Mouse (Mus musculus) kidney, embryonic 14.5 days (tissue): Measurements from ENCODE around the gene Hoxa10. TPM values are rescaled to one million over a fixed set of nuclear protein-coding genes. Genes with fewer than 3 reads are reported as not detected.

Experiments used
- ATAC-seq: fragments of 200-750 bp; cut with Nextera tagmentation; 2 replicates; pipeline ENCODE4 v1.8.0; 2017; ENCODE audit warnings: moderate number of reproducible peaks, mild to moderate bottlenecking, moderate TSS enrichment, moderate library complexity; ENCODE audit not compliant: low FRiP score, low TSS enrichment
- H3K27ac ChIP-seq: fragments of 300-500 bp; sonication (generic); 2 replicates; pipeline ENCODE4 v1.5.1; 2014; ENCODE audit warnings: low read depth, mild to moderate bottlenecking, low read length, moderate library complexity, mixed read lengths
- H3K27me3 ChIP-seq: fragments of 300-500 bp; sonication (generic); 2 replicates; pipeline ENCODE4 v1.6.1; 2014; ENCODE audit warnings: mild to moderate bottlenecking, low read length; ENCODE audit not compliant: control insufficient read depth, insufficient read depth
- H3K36me3 ChIP-seq: fragments of 300-500 bp; sonication (generic); 2 replicates; pipeline ENCODE4 v1.6.1; 2014; ENCODE audit warnings: low read length, mixed read lengths; ENCODE audit not compliant: control insufficient read depth, insufficient read depth
- H3K4me1 ChIP-seq: fragments of 300-500 bp; sonication (generic); 2 replicates; pipeline ENCODE4 v1.6.1; 2014; ENCODE audit warnings: low read length, mixed read lengths; ENCODE audit not compliant: control insufficient read depth, insufficient read depth
- H3K4me2 ChIP-seq: fragments of 300-500 bp; sonication (generic); replicated peaks from 2 replicates; pipeline ENCODE4 v1.6.1; 2014; ENCODE audit warnings: low read depth, mild to moderate bottlenecking, low read length
- H3K4me3 ChIP-seq: fragments of 300-500 bp; sonication (generic); 2 replicates; pipeline ENCODE4 v1.5.1; 2014; ENCODE audit warnings: mild to moderate bottlenecking, low read length
- H3K9ac ChIP-seq: fragments of 300-500 bp; sonication (generic); 2 replicates; pipeline ENCODE4 v1.6.1; 2014; ENCODE audit warnings: low read depth, mild to moderate bottlenecking, low read length, moderate library complexity
- H3K9me3 ChIP-seq: fragments of 300-500 bp; sonication (generic); 2 replicates; pipeline ENCODE4 v1.6.1; 2016; ENCODE audit warnings: low read length; ENCODE audit not compliant: control insufficient read depth
- WGBS: fragments of 180-500 bp; shearing (Covaris S2); extraction: QIAGEN DNeasy Blood & Tissue Kit; methylation state at CpG from one replicate; pipeline ENCODE4 v1.1.7; 2014; 5-methylcytosine and 5-hydroxymethylcytosine counted together
- polyA plus RNA-seq: library from polyadenylated mRNA; unstranded; fragments of >200 nt; fragmentation: Nextera tagmentation; extraction: Ambion mirVana; gene quantifications from 2 replicates; pipeline ENCODE4 v1.2.1, GENCODE M21; 2014

Gene Hoxa10
- polyA plus RNA-seq, 1 experiment from 2014 or later: 186 TPM

DNA sequence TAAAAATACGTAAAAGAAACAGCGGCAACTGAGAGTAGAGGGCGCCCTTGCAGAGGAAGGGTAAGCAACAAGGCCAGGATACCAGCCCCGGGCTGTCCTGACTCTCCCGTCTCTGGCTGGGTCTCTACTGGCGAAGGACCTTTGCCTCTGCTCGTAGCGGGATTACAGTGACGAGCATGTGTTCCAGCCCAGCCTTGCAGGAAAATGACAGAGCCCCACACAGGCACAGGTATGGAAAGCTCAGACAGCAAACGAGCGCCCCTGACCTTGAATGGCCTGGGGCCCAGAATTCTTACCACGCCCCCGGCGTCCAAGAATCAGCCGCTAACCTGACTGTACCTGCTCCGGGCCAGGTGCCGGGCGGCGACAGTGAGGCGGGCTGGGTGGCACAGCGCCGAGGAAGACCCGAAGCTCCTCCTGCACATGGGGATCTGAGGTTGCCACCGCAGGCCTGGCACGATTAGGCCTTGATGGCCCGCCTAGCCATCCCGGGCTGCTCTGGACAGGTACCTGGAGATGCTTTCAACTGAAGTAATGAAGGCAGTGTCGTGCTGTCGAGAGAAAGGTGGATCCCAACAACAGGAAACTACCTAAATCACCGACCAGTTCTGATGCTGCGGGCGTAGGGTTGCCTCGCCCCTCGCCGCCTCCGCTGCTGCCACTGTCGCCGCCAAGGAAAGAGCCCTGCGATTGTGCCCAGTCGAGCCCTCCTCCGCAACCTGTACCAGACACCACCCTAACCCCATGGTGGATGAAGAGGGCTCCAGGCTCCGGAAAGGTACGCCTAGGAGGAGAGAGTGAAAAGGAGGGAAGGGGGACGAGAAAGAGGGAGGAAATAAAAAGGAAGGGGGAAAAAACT lies 10.9 kb downstream of the Hoxa10 start:
- H3K4me1 ChIP-seq: peaks cover 9% of the 10 kb centered on the region; the same call in 1 of the 2 replicates
- peak overlapping the region; percentile 64 for H3K4me3 ChIP-seq
- no peak for ATAC-seq
- H3K9me3 ChIP-seq: no peaks in the 10 kb centered on the region
- H3K36me3 ChIP-seq: peaks cover 9% of the 10 kb centered on the region; the same call in 1 of the 2 replicates
- 0 out of 2 replicates have a peak, but pooled peaks cover 12% of the 10 kb centered on the region for H3K27me3 ChIP-seq
- 1% methylated on average over 42 of the region's 44 CpGs for WGBS
- peak overlapping the region; percentile 94 for H3K9ac ChIP-seq
- peak overlapping the region; percentile 96 for H3K27ac ChIP-seq
- H3K4me2 ChIP-seq: peak overlapping the region; percentile 97

- H3K9ac ChIP-seq: peak overlapping the region; percentile 94
- peak overlapping the region; percentile 64 for H3K4me3 ChIP-seq
- ATAC-seq: no peak
- H3K4me1 ChIP-seq: peaks cover 9% of the 10 kb centered on the region; the same call in 1 of the 2 replicates
- peak overlapping the region; percentile 96 for H3K27ac ChIP-seq
- H3K27me3 ChIP-seq: 0 out of 2 replicates have a peak, but pooled peaks cover 4% of the 10 kb centered on the region
- H3K4me2 ChIP-seq: peak overlapping the region; percentile 97
- H3K9me3 ChIP-seq: no peaks in the 10 kb centered on the region
- peaks cover 16% of the 10 kb centered on the region; the same call in 1 of the 2 replicates for H3K36me3 ChIP-seq
- WGBS: under 1% methylated on average over 38 of the region's 38 CpGs
Measured at GRCm38 (mm10) chr6:52228475-52229465, 11.9 kb downstream of the Hoxa10 start.

GRCm38 (mm10) chr6:52227470-52228222 lies 13.0 kb downstream of the Hoxa10 start:
- Histone ChIP-seq H3K27me3 (0 out of 2 replicates have a peak, but pooled peaks cover 3% of the 10 kb centered on the region), H3K36me3 (peaks cover 19% of the 10 kb centered on the region; the same call in 1 of the 2 replicates), H3K4me2 (peak overlapping the region; percentile 97), H3K4me3 (peak overlapping the region; percentile 64), H3K27ac (peak overlapping the region; percentile 90), H3K9ac (peak overlapping the region; percentile 87), H3K4me1 (peaks cover 9% of the 10 kb centered on the region; the same call in 1 of the 2 replicates), H3K9me3 (no peaks in the 10 kb centered on the region)
- 2% methylated on average over 11 of the region's 11 CpGs for WGBS
- ATAC-seq: no peak

GRCm38 (mm10) chr6:52226569-52227257 lies 13.9 kb downstream of the Hoxa10 start:
- H3K27ac ChIP-seq: peak overlapping the region; percentile 90
- H3K4me1 ChIP-seq: peaks cover 13% of the 10 kb centered on the region; the same call in 1 of the 2 replicates
- no peaks in the 10 kb centered on the region for H3K9me3 ChIP-seq
- under 1% methylated on average over 26 of the region's 26 CpGs for WGBS
- peak; percentile 33 for ATAC-seq
- H3K9ac ChIP-seq: peak overlapping the region; percentile 87
- H3K4me3 ChIP-seq: peak overlapping the region; percentile 64
- peaks cover 19% of the 10 kb centered on the region; the same call in 1 of the 2 replicates for H3K36me3 ChIP-seq
- 0 out of 2 replicates have a peak, but pooled peaks cover 7% of the 10 kb centered on the region for H3K27me3 ChIP-seq
- peak overlapping the region; percentile 97 for H3K4me2 ChIP-seq

GRCm38 (mm10) chr6:52225612-52226568 lies 14.8 kb downstream of the Hoxa10 start:
- WGBS: under 1% methylated on average over 66 of the region's 69 CpGs
- Histone ChIP-seq H3K27me3 (0 out of 2 replicates have a peak, but pooled peaks cover 7% of the 10 kb centered on the region), H3K4me2 (peak overlapping the region; percentile 97), H3K9ac (peak overlapping the region; percentile 87), H3K4me3 (peak overlapping the region; percentile 64), H3K27ac (peak overlapping the region; percentile 90), H3K9me3 (no peaks in the 10 kb centered on the region), H3K4me1 (peaks cover 13% of the 10 kb centered on the region; the same call in 1 of the 2 replicates), H3K36me3 (peaks cover 19% of the 10 kb centered on the region; the same call in 1 of the 2 replicates)
- ATAC-seq: peak; percentile 57

DNA sequence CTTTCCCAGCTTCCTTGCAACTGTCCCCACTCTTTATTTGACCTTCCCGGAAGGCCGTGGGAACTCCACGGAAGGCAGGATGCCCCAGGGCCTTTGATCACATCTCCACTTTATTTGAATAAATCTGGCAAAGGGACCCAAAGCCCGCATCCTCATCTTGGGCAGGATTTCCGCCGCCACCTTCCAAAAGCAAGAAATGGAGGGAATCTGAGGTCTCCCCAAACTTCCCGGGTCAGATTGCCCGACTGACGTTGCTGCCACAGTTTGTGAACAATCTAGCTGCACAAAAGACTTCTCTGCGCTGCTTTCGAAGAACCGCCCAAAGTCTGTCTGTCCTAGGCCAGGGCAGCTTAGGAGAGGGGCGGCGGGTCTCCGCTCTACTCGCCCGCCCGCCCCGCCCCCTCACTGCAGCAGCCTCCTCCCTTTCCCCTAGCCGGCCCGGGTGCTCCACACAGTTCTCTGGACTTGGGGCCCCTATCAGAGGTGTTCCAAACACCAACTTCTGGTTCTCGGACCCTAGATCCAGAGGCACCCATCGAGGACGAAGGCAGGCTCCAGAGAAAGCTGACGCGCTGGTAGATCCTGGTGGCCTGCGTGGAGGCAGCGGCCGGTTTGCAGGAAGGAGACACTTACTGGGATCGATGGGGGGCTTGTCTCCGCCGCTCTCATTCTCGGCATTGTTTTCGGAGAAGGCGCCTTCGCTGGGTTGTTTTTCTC lies 15.6 kb downstream of the Hoxa10 start:
- no peak for ATAC-seq
- Histone ChIP-seq H3K4me3 (peak overlapping the region; percentile 64), H3K9me3 (no peaks in the 10 kb centered on the region), H3K27me3 (0 out of 2 replicates have a peak, but pooled peaks cover 9% of the 10 kb centered on the region), H3K36me3 (peaks cover 13% of the 10 kb centered on the region; the same call in 1 of the 2 replicates), H3K4me2 (peak overlapping the region; percentile 97), H3K4me1 (peaks cover 21% of the 10 kb centered on the region; the same call in 1 of the 2 replicates), H3K27ac (peak overlapping the region; percentile 90), H3K9ac (peak overlapping the region; percentile 87)
- WGBS: under 1% methylated on average over 36 of the region's 36 CpGs
